Mouse (Mus musculus) midbrain, embryonic 15.5 days (tissue): ENCODE data around the gene Rpl3. TPM values are rescaled to one million over a fixed set of nuclear protein-coding genes. Genes with fewer than 3 reads are reported as not detected.

Experiments
- ATAC-seq: fragments of 200-750 bp; cut with Nextera tagmentation; replicated peaks from 2 replicates; pipeline ENCODE4 v1.8.0; 2017; ENCODE audit warnings: moderate TSS enrichment
- H3K27ac ChIP-seq: fragments of 300-500 bp; sonication (generic); 2 replicates; pipeline ENCODE4 v1.5.1; 2015; ENCODE audit warnings: mild to moderate bottlenecking, inconsistent platforms
- H3K27me3 ChIP-seq: fragments of 300-500 bp; sonication (generic); replicated peaks from 2 replicates; pipeline ENCODE4 v1.6.1; 2015; ENCODE audit warnings: inconsistent platforms
- H3K36me3 ChIP-seq: fragments of 300-500 bp; sonication (generic); replicated peaks from 2 replicates; pipeline ENCODE4 v1.6.1; 2015; ENCODE audit warnings: inconsistent platforms
- H3K4me1 ChIP-seq: fragments of 300-500 bp; sonication (generic); 2 replicates; pipeline ENCODE4 v1.6.1; 2015; ENCODE audit warnings: inconsistent platforms
- H3K4me2 ChIP-seq: fragments of 300-500 bp; sonication (generic); 2 replicates; pipeline ENCODE4 v1.6.1; 2015; ENCODE audit warnings: inconsistent platforms, mild to moderate bottlenecking, moderate library complexity
- H3K4me3 ChIP-seq: fragments of 300-500 bp; sonication (generic); 2 replicates; pipeline ENCODE4 v1.5.1; 2015; ENCODE audit warnings: mild to moderate bottlenecking, inconsistent platforms
- H3K9ac ChIP-seq: fragments of 300-500 bp; sonication (generic); 2 replicates; pipeline ENCODE4 v1.6.1; 2015; ENCODE audit warnings: mild to moderate bottlenecking, inconsistent platforms
- H3K9me3 ChIP-seq: fragments of 300-500 bp; sonication (generic); 2 replicates; pipeline ENCODE4 v1.6.1; 2016; ENCODE audit warnings: inconsistent platforms
- WGBS: fragments of 180-500 bp; shearing (Covaris S2); methylation state at CpG from one replicate; pipeline ENCODE4 v1.1.7; 2015; ENCODE audit warnings: mixed read lengths; 5-methylcytosine and 5-hydroxymethylcytosine counted together
- polyA plus RNA-seq: library from polyadenylated mRNA; unstranded; fragments of >200 nt; fragmentation: Nextera tagmentation; extraction: Ambion mirVana; gene quantifications from 2 replicates; pipeline ENCODE4 v1.2.1, GENCODE M21; 2015

The Rpl3 gene
- polyA plus RNA-seq, 1 experiment from 2014 or later: 525 TPM

DNA sequence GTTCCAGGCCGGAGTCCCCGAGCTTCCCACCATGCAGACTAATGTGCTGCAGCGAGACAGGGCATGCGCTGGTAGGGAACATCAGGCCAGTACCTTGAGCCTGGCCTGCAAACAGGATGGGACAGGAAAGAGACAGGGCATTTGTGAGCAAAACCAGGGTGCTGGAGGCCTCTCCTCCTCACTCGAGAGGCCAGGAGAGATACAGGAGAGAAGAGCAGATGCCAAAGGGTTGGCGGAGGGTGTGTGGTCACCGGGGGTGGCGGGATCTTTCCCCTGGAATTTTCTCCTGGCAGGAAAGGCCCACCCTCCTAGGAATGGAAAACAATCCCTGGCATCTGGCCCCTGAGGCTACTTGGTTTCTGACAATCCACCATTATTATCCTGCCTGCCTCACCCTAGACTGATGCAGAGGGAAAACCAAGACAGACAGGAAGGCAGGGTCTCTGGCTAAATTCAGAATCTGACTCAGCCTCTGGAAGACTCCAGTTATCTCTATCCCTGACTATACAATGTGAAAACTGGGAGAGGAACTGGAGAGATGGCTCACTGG lies 21.5 kb downstream of the Rpl3 start:
- Histone ChIP-seq H3K36me3 (no peaks in the 10 kb centered on the region), H3K9ac (no peak overlapping the region), H3K27me3 (no peaks in the 10 kb centered on the region), H3K27ac (no peak overlapping the region), H3K4me1 (no peaks in the 10 kb centered on the region), H3K4me3 (no peak overlapping the region), H3K4me2 (no peak overlapping the region), H3K9me3 (no peaks in the 10 kb centered on the region)
- ATAC-seq: no peak
- 66% methylated on average over 8 of the region's 8 CpGs for WGBS

DNA sequence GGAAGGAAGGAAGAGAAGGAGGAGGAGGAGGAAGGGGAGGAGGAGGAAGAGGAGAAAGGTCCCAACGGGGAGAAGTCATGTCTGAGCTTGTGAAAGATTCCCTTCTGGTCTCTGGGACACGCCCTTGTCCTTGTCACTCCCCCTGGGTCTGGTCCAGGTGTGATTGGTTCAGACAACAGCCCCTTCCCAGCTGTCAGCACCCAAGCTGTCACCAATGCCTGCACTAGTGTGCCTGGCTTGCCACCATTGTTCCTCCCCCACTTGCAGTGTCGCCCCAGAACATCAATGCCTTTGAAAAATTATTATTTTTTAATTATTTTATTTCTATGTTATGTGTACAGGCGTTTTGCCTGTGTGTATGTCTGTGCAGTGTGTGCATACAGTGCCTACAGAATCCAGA lies 22.5 kb downstream of the Rpl3 start:
- no peak overlapping the region for H3K9ac ChIP-seq
- no peaks in the 10 kb centered on the region for H3K36me3 ChIP-seq
- H3K4me3 ChIP-seq: no peak overlapping the region
- H3K4me1 ChIP-seq: no peaks in the 10 kb centered on the region
- H3K27ac ChIP-seq: no peak overlapping the region
- no peak for ATAC-seq
- H3K9me3 ChIP-seq: no peaks in the 10 kb centered on the region
- H3K4me2 ChIP-seq: no peak overlapping the region
- H3K27me3 ChIP-seq: no peaks in the 10 kb centered on the region
- WGBS: 69% methylated on average over 4 of the region's 4 CpGs

DNA sequence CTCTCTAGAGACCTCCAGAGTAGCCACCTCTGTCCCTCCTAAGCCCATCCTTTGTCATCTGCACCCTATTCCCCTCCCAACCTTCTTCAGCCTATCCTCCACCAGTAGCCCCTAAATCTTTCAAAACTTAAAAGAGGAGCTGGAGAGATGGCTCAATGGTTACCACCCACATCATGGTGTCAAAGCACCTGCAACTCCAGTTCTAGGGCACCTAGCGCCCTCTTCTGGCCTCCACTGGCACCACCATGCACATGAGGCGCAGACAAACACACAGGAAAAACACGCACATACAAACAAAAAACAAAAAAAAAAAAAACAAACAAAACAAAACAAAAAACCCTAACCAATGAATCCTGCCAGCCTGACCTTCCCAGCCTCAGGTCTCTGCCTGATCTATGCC lies 25.1 kb downstream of the Rpl3 start:
- ATAC-seq: no peak
- Histone ChIP-seq H3K4me1 (no peaks in the 10 kb centered on the region), H3K27ac (no peak overlapping the region), H3K27me3 (no peaks in the 10 kb centered on the region), H3K9ac (no peak overlapping the region), H3K4me3 (no peak overlapping the region), H3K4me2 (no peak overlapping the region), H3K9me3 (no peaks in the 10 kb centered on the region), H3K36me3 (no peaks in the 10 kb centered on the region)
- 59% methylated on average over 3 of the region's 3 CpGs for WGBS

DNA sequence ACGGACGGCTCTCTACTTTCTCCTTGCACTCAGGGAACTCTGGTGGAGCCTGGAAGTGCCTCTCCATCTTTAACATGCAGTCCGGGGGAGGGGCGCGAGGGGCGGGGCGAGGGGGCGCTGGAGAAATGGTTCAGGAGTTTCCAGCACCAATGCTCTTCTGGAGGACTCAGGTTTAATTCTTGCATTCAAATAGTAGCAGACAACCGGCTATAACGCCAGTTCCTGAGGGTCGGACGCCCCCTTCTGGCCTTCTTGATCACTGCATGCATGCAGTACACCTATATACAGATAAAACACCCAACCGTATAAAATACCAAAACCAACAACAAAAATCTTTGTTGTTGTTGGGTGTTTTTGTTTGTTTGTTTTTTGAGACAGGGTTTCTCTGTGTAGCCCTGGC lies 26.3 kb downstream of the Rpl3 start:
- no peak for ATAC-seq
- no peak overlapping the region for H3K4me2 ChIP-seq
- no peak overlapping the region for H3K27ac ChIP-seq
- 17% methylated on average over 13 of the region's 13 CpGs for WGBS
- no peaks in the 10 kb centered on the region for H3K27me3 ChIP-seq
- no peak overlapping the region for H3K4me3 ChIP-seq
- H3K9me3 ChIP-seq: no peaks in the 10 kb centered on the region
- no peaks in the 10 kb centered on the region for H3K36me3 ChIP-seq
- H3K4me1 ChIP-seq: no peaks in the 10 kb centered on the region
- no peak overlapping the region for H3K9ac ChIP-seq

DNA sequence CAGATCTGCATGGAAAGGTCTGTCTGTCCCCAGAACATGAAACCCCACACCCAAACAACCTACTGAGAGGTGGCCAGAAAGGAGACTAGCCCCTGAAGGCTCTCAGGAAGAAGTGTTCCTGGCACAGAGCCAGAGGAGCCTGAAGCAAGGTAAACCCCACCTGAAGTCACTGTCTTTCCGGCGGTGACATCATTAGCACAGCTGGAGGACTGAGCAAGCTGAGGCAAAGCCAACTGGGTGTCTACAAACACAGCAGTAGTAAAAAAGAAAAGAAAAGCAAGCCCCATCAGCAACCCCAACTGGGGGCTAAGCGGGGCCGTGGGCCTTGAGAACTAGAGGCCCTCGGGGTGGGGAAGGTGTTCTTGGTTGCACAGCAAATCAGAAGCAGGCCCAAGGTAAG lies 26.7 kb downstream of the Rpl3 start:
- Histone ChIP-seq H3K4me1 (no peaks in the 10 kb centered on the region), H3K9me3 (no peaks in the 10 kb centered on the region), H3K9ac (no peak overlapping the region), H3K27ac (no peak overlapping the region), H3K4me2 (no peak overlapping the region), H3K27me3 (no peaks in the 10 kb centered on the region), H3K36me3 (no peaks in the 10 kb centered on the region), H3K4me3 (no peak overlapping the region)
- 82% methylated on average over 5 of the region's 5 CpGs for WGBS
- no peak for ATAC-seq

DNA sequence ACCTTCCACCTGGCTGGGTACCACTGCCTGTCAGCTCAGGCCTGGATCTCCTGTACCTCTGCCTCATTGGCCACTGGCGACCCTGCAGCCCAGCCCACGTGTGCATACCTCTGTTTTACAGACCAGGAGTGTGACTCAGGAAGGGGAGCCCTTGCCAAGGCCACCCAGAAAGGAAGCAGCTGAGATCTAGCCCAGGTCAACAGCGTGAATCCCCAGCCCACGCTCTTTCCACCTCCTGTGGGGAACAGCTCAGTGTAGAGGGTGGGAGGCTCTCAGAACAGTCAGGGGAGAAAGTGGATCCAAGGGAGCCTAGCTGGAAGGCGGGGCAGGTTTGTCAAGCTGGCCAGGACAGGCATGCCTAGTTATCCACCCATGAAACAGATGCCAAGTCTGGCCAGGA lies 28.8 kb downstream of the Rpl3 start:
- no peak for ATAC-seq
- Histone ChIP-seq H3K4me3 (no peak overlapping the region), H3K4me2 (no peak overlapping the region), H3K36me3 (no peaks in the 10 kb centered on the region), H3K9me3 (no peaks in the 10 kb centered on the region), H3K9ac (no peak overlapping the region), H3K27me3 (no peaks in the 10 kb centered on the region), H3K27ac (no peak overlapping the region), H3K4me1 (no peaks in the 10 kb centered on the region)
- WGBS: 38% methylated on average over 5 of the region's 5 CpGs

DNA sequence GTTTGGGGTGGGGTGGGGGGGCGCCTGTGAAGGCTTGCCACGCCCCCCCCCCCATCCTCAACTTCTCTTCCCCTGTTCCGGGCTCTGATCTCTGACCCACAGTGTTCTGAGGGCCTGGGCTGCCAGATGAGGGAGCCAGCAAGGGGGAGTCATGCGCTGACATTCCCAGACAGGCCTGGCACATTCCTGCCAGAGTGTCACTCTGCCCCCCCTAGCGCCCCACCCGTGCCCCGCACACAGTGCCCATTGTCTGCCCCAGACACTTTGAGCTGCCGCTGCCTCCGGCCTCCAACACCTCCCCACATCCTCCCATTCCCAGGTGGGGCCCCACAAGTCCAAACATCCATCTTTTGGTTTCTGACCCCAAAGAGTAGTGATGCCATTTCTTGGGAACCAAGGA lies 29.3 kb downstream of the Rpl3 start:
- H3K27me3 ChIP-seq: no peaks in the 10 kb centered on the region
- H3K36me3 ChIP-seq: no peaks in the 10 kb centered on the region
- H3K4me2 ChIP-seq: no peak overlapping the region
- H3K9me3 ChIP-seq: no peaks in the 10 kb centered on the region
- no peak overlapping the region for H3K27ac ChIP-seq
- no peaks in the 10 kb centered on the region for H3K4me1 ChIP-seq
- no peak for ATAC-seq
- 73% methylated on average over 7 of the region's 9 CpGs for WGBS
- no peak overlapping the region for H3K9ac ChIP-seq
- H3K4me3 ChIP-seq: no peak overlapping the region

DNA sequence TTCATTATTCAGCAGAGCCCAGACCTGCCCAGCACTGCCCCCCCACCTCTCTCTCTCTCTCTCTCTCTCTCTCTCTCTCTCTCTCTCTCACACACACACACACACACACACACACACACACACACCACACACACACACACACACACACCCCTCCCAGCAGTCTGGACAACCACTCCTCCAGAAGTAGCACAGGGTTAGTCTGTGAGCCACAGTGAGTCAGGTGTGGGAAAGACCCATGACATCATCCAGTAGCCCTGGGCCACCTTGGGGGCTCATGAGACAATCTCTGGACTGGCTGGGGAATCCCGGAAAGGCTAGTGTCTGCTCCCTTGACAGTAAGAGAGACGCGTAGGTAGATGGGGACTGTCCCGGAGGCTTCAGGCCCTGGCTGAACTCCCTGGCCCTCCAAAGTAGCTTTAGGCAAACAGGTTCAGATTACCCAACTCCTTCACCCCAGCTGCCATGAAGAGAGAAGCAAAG lies 30.6 kb downstream of the Rpl3 start:
- Histone ChIP-seq H3K27ac (no peak overlapping the region), H3K4me3 (no peak overlapping the region), H3K9ac (no peak overlapping the region), H3K27me3 (no peaks in the 10 kb centered on the region), H3K4me1 (no peaks in the 10 kb centered on the region), H3K4me2 (no peak overlapping the region), H3K36me3 (no peaks in the 10 kb centered on the region), H3K9me3 (no peaks in the 10 kb centered on the region)
- no peak for ATAC-seq
- 96% methylated on average over 4 of the region's 4 CpGs for WGBS

DNA sequence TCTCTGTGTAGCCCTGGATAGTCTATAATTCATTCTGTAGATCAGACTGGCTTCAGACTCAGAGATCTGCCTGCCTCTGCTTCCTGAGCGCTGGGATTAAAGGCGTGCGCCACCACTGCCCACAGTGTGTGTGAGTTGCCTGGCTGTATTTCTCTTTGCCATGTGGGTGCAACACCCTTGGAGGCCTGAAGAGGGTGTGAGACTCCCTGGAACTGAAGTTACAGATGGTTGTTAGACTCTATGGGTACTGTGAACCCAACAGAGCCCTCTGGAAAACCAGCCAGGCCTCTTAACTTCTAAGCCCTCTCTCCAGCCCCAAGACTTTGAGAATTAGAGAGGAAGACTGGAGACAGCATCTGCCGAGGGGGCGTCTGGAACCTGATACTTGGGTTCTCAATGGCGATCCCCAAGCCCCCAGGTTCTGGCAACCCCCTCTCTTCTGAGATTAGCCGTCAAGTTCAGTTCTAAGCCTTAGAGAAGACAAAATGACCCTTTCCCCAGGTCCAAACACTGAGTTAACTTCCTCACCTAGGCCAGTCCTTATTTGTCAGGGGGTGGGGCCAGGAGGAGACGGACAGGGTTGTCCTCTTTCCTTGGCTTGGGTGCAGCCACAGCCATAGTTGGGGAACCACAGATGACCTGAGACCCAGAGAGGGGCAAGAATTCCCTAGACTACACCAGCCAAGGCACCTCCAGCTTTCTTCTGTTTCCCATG lies 31.2 kb downstream of the Rpl3 start:
- no peak for ATAC-seq
- H3K4me2 ChIP-seq: no peak overlapping the region
- H3K27me3 ChIP-seq: no peaks in the 10 kb centered on the region
- H3K4me3 ChIP-seq: no peak overlapping the region
- no peaks in the 10 kb centered on the region for H3K36me3 ChIP-seq
- H3K9ac ChIP-seq: no peak overlapping the region
- no peaks in the 10 kb centered on the region for H3K9me3 ChIP-seq
- H3K4me1 ChIP-seq: no peaks in the 10 kb centered on the region
- 94% methylated on average over 8 of the region's 8 CpGs for WGBS
- H3K27ac ChIP-seq: no peak overlapping the region

DNA sequence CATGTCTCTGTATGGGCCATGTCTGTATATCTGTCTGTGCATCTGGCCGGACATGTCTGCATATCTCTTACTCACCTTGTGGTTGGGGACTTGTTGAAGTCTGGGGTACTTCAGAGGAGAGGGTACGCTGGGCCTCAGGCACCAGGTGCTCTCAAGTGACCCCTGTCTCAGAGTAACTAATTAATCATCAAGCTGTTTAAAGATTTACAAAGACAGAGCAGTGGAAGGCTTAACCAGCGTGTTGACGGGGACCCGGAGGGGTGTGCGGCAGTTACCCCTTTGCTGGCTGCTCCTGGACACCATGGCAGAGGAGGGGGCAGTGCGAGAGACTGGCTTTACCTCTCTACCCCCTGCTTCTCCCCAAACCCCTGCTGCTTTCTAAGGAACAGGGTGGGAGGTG lies 32.1 kb downstream of the Rpl3 start:
- no peaks in the 10 kb centered on the region for H3K27me3 ChIP-seq
- WGBS: 77% methylated on average over 7 of the region's 7 CpGs
- no peak for ATAC-seq
- H3K9me3 ChIP-seq: no peaks in the 10 kb centered on the region
- no peak overlapping the region for H3K4me3 ChIP-seq
- H3K4me1 ChIP-seq: no peaks in the 10 kb centered on the region
- no peak overlapping the region for H3K27ac ChIP-seq
- H3K4me2 ChIP-seq: no peak overlapping the region
- no peaks in the 10 kb centered on the region for H3K36me3 ChIP-seq
- no peak overlapping the region for H3K9ac ChIP-seq

DNA sequence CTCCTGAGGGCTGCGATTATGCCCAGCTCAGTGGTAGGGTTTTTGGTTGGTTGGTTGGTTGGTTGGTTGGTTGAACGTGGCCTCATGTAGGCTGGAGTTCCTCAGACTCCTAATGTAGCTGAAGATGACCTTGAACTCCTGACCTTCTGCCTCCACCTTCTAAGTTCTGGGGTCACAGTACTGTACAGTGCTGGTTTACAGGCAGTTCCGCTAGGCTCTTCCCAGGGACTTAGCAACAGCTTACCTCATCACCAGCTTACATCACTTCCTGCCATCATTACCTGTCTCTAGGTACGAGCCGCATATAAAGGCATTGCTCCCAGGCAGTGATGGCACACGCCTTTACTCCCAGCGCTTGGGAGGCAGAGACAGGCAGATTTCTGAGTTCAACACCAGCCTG lies 33.5 kb downstream of the Rpl3 start:
- Histone ChIP-seq H3K4me3 (no peak overlapping the region), H3K4me2 (no peak overlapping the region), H3K9me3 (no peaks in the 10 kb centered on the region), H3K9ac (no peak overlapping the region), H3K36me3 (no peaks in the 10 kb centered on the region), H3K27me3 (no peaks in the 10 kb centered on the region), H3K4me1 (no peaks in the 10 kb centered on the region), H3K27ac (no peak overlapping the region)
- 93% methylated on average over 7 of the region's 7 CpGs for WGBS
- ATAC-seq: no peak

DNA sequence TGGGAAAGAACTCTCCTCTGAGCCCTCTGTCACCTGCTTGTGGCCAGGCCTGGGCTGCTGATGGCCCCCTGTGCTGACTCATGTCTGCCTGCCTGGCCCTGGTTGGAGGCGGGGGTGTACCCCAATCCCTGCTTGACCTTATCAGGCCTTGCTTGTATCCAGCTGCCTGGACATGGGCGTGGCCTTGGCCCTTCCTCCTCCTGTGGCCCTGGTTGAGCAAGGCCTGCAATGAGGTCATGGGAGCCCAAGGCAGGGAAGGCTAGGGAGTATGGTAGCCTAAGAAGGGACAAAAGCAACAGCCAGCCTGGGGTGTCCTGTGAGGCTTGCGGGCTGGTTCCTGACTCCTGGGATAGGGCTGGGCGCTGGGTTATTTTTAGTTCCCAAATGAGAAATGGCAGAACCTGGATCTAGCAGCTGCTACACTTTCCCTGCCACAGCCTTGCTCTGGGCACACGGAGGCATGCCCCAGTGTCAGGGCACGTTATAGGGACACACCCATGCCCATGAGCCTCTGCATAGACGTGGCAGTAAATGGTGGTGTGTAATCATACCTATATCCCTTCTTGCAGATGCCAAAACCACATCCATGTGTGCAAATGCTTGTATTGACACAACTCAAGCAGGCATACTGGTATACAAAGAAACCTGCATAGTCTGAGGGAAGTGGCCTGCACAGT lies 37.5 kb downstream of the Rpl3 start:
- no peak overlapping the region for H3K9ac ChIP-seq
- H3K4me3 ChIP-seq: no peak overlapping the region
- no peaks in the 10 kb centered on the region for H3K4me1 ChIP-seq
- no peaks in the 10 kb centered on the region for H3K27me3 ChIP-seq
- H3K27ac ChIP-seq: no peak overlapping the region
- no peak for ATAC-seq
- 86% methylated on average over 6 of the region's 7 CpGs for WGBS
- H3K36me3 ChIP-seq: no peaks in the 10 kb centered on the region
- no peaks in the 10 kb centered on the region for H3K9me3 ChIP-seq
- no peak overlapping the region for H3K4me2 ChIP-seq
